Mouse (Mus musculus) heart, adult 9 months (tissue): ENCODE results near the gene Prkcz.

Source experiments
- DNase-seq, 2 experiments: peaks; one replicate each; pipeline ENCODE4 v3.0.0; 2022; ENCODE audit warnings: low spot score in 2 of 2

The Prkcz gene

DNA sequence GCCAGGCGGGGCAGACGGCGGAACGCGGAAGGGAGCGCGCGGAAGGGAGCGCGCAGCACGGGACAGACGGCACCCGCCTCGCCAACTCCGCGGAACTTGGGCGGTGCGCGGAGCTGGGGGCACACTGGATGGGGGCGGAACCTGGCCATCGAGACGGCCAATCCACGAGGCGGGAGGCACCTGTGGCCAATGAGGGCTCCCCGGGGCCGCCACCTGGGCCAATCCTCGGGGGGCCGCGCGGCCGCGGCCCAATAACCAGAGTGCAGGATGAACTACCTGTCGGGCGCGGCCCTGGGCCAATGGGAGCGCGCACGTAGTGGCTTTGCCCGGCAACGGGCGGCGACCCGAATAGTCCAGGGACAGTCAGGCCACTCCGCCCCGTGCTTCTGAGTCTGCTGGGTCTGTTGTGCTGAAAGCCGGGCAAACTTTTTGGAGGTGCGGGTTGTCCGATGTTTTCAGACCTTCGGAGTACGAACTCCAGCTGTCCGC lies at the start of gene Prkcz:
Gene Prkcz (minus strand): TSS at position 59 of the 489 bp plus-strand sequence.
- DNase-seq, result peak; percentile 69 to 78

DNA sequence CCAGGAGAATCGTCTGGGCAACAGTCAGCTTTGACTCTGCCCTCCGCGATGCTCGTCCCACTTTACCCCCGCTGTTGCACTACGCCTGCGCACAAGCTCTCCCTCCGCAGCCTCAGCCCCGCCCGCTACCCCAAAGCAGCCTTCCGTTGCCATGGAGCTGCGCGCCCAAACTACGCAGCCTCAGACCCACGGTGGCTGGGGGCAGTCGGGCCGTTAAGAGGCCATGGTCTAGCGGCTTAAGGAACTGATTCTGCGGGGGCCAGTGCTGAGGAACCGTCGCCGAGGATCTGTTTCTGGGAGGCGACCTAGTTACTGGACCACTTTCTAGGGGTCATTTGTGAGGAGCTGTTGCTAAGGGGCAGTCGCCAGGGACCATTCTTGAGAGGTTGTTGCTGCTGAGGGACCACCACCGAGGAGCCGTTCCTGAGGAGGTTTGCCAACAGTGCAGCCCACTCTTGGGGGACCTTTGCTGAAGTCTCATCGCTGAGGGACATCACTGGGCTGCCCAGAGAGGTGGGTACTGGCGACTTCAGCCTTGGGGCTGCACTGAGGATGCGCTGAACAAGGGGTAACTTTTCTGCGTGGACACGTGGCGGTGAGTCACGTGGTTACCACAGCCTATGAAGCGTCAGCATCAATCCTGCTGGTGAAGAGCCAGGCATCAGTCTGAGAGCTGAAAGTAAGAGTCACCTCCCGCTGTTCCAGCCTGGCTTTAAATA lies 48.1 kb upstream of the Prkcz start, which contains the start of gene Cfap74:
Gene Cfap74 (plus strand): TSS at position 133 of the 719 bp plus-strand sequence.
- peak; percentile 66 to 77 for DNase-seq

DNA sequence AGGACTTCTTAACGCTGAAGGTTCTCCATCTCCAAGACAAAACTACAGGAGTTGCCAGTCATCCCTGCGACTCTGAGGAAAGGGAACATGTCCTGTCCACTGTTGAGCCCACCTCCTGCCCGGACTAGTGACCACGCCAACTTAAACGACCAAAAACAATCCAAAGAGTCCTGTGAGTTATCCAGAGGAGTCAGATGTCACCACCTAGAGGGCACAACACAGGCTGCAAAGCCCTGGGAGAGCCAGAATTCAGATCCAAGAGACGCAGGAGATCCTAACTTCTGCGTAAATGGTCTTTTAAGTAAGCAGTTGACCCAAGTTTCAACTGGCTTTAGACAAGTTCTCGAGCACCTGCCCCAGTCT lies 47.5 kb upstream of the Prkcz start:
- no peak for DNase-seq

DNA sequence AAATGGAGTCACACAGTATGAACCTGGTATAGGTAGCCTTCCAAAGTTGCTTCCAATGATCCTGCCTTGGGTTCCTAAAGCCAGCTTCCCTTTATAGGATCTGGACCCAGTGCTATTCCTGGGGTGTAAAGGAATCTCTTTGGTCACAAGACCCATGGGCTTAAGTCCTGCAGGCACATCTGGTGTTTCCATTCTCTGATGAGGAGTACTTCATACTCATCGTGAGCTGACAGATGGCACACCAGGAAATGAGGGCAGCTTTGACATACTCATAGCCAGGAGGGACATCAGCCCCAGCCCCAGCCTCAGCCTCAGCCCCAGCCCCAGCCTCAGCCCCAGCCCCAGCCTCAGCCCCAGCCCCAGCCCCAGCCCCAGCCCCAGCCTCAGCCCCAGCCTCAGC lies 41.3 kb upstream of the Prkcz start:
- DNase-seq, result no peak

DNA sequence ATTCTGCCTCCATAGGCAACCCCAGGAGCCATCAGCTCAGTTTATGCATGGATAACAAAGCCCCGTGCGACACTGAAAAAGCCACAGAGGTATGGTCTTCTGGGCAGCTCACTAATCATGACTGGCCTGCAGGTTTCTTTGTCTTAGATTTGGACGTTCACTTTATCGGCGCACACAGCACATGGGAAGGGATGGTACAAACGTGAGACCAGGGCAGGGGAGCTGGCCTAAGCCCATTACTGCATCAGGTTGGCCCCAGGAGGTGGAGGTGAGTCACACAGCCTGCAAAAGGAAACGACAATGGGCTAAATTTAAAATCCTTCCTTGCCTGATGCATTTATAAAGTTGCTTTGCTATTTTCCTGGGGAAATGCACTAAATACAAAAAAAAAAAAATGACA lies 40.0 kb upstream of the Prkcz start:
- DNase-seq, result no peak

DNA sequence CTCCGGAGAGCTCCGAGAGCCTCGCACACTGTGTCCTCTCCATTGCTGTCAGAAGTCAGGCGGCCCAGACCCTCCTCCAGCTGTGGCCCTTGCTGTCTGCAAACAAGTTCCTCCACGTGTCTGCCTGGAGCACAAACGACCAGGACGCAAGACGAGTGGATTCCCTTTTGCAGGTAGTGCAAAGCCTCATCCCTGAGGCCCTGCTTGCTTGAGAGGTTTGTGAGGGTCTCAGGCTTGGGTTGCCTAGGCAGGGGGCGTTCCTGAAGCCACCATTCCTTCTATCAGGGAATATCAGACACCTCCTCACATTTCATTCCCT lies 37.0 kb upstream of the Prkcz start:
- DNase-seq, result no peak

DNA sequence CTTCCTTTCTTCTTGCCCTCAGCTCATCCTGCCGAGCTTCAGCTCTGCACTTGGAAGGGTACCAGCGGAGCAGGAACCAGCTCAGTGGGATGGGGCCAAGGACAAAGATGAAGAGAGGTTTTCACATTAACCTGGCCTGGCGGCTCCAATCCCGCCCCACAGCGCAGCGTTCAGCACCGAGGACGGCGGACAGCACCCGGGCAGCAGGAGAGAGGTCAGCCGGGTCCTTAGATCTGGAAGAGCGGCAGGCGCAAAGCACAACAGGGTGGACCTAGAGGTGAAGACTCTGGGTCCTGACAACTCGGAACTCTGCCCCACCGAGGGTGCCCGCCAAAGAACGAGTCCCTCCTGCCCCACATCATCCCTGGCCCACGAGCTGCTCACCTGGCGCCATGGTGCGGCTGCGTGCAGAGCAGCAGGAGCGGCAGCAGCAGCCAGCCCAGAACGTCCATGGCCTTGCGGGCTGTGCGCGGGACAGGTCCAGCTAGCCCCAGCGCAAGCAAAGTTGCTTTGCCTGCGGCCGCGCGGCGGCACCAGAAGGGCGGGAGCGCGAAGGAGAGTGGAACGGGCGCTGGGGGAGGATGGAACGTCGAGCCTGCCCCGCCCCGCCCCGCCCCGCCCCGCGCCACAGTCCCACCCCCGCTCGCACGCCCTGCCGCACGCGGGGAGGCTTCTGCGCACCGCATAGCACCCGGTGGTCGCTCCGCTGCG lies 36.5 kb upstream of the Prkcz start, which contains the start of gene Gabrd:
Gene Gabrd (minus strand): TSS at position 602 of the 711 bp plus-strand sequence.
- no peak for DNase-seq

DNA sequence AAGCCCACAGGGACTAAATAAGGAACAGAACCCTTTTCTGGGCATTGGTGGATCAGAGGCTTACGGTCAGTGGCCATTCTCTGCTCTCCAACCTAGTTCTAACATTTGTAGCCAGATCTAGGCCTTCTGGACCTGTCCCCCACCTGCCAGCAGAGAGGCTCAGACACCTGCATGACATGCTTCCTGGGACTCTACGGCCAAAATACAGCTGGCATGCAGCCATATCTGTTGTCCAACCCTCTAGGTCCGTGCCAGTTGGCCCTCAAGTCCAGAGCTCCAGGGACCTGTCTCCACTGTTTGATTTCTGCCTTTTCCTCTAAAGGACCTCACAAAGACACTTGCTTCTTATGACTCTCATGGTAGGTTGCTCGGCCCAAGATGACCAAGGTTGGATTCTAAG lies 35.6 kb upstream of the Prkcz start:
- no peak for DNase-seq

DNA sequence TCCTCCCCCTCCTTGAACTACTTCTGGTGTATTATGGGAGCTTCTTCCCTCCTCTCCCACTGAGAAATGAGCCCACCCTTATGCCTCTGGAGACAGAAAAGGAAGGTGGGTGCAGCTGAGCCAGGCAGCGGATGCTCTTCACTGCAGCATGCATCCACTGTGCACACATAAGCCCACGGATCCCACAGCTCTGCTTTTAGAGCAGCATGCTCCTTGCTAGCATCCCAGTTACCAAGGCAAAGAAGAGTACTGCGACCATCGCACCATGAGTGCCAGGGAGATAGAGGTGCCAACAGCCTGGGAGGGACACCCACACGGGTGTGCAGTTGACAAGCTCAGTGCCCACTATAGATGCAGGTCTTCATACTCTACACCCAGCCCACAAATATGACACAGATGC lies 34.3 kb upstream of the Prkcz start:
- DNase-seq, result no peak

DNA sequence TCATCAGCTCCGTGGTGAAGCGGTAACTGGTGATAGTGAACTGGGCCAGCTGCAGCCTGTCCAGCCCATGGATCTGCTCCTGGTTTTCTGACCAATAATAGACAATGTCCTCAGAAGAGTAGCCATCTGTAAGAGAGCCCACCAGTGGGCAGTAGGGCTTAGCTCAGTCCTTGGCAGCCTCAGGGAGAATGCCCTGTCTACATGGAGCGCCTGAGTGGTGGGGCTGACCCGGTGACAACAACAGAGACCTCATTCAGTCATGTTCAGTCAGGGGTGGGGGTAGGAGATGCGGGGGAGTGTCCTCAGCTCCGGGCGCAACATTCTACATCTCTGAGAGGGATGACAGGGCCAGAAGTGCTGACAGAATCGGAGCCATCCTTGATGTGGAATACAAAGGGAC lies 26.0 kb upstream of the Prkcz start:
- no peak for DNase-seq

DNA sequence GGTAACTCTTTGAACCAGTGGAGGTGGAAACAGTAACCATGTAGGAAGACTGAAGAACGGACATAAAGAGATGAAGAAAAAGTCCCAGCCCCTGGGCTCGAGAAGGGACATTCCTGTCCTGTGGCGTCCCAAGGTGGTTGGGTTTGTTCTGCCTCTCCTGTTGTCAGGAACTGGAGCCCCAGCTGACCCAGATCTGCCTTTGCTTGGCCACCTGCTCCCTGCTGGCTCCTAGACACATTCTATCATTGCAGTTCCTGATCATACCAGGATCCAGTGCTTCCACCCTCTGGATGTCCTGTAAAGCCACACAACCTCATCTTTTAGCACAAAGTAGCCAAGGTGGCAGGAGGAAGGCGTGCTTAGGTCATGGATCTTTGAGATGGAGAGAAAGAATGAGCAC lies 22.2 kb upstream of the Prkcz start:
- DNase-seq, result no peak

DNA sequence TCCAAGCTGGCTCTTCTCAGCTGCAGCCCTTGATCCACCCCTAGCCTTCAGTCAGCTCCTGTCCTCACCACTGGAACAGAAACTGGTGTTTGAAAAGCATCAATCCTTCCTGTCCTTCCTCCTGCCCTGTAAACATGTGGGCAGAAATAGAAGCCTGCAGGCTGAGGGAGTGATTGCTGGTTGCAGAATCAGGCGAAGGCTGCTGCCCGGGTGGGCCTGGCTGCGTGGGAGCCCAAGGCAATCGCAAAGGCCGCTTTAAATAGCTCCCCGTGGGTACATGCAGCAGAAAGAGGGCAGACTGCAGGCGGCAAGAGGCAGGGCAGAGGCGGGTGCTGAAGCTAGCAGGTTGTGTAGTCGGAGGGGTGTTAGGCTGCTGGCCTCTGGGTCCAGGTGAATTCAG lies 21.6 kb upstream of the Prkcz start:
- DNase-seq, result no peak

DNA sequence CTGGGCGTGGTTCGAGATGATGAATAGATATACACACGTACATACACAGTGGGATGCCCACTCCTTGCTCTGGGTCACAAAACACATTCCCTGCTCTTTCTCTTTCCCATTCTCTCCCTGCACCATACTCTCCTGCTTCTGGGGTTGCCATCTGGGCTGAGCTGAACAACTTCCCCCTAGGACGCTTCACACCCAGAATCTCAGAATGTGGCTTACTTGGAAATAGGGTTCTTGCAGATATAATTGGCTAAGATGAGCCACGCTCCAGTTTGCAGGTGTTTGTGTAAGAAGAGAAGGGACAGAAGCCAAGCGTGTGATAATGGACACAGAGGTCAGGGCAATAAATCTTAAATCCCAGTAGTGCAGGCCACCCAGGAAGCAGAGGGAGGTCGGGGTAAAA lies 20.8 kb upstream of the Prkcz start:
- no peak for DNase-seq

DNA sequence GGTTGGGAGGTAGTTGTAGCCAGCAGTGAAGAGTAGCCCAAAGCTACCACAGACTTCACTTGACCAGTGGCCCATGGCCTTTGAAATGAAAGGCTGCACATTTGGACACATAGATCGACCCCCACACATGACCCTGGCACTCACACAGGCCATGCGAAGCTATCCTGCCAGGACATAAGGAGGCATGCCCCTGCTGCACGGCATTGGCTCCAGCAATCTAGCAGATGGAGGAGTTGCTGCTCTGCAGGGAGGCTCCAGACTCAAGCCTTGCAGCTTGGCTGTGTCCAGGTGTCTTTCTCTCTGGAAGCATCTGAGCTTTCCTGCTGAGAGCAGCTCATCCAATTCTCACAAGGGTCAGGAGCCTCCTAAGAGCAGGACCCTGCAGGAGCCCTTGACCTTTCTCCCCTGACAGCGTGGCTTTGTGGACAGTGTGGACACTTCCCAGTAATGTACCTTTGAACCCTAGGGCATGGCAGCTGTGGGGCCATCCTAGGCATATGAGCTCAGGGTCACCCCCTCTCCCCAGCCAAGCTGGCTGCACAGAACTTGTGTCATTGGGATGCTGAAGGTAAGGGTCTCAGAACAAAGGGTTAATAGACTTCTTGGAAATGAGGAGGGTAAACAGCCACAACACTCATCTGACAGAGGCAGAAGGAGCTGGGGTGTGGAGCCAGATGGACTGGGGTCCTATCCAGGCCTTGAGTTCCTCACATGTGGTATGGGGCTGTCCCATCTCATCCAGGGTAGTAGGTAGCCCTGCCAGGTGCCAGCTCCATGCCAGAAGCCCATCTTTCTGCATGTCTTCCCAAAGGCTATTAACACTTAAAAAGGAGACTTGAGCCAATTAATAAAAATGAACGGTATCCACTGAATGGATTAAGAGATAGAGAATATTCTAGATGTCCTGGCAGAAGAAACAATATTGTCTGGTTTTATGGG lies 10.9 kb upstream of the Prkcz start:
- no peak for DNase-seq

DNA sequence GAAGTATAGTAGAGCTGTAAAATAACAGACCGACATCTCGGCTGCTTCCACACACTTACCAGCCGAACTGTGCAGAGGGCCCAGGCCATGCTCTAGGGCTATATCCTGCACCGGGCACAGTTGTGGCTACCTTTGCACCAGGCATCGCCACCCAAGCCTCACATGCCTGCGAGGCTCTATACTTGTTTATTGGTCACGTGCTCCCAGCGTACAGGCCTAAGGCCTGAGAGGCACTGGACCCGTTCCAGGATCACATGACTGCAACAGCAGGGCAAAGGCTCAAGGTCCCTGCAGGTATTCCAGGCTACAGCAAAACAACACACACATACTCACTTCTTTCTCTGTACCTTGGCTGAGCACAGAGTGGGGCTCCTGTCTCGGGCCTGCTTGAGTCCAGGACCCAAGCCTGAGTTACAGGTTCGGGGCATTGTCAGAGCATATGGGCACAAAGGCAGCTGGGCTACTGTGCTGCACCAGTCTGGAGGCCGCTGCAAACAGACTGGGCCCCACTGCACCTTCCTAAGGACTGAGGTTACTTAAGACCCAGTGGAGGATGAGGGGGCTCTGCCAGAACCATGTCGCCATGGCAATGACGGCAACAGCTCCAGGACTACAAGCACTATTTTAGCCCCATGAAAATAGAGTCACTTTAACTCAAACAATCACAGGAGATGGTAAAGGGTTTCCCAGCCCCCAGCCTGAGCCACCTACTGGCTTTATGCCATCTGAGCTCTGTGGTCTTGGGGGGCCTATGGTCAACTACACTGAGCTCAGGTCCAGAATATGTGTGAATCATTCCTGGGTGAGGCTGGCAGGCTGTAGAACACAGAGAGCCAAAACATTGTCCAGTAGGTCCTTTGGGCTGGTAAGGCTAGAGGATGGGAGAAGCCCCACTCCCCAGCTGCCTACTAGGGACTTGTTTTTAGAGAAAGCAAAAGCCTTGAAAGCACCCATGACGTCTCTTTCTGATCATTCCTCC lies 9.9 kb upstream of the Prkcz start:
- no peak for DNase-seq

DNA sequence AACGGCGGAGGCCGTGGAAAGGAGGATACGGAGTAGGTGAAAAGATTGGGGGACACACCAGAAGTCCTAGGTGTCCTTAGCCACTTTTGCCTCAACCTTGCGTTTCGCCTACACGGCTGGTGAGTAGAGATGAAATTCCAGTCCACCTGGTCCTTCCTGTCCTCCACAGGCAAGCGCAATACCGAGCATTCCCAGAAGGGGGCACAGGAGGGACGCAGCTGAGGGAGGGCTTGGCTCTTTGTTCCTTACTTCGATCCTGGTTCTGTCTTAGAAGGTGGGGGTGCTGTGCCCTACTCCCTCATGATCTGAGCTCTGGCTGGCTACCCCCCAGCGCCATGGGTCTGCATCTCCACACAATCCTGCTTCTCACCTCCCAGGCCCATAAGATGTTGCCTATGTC lies 7.5 kb upstream of the Prkcz start:
- DNase-seq, result peak; percentile 36 to 37

DNA sequence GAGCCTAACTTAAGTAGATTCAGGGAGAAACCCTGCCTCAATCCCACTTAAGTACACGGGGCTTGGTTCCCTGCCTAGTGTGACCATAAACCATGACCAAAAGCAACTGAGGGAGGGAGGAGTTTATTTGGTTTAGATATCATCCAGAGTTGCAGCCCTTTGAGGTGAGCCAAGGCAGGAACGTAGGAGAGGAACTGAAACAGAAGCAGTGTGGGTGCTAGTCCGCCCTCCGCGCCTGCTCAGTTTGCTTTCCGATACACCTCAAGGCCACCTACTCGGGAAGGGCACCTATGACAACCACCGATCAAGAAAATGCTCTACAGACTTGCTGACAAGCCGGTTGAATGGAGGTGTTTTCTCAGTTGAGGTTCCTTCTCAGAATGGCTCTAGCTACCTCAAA lies 6.6 kb upstream of the Prkcz start:
- DNase-seq, result no peak

DNA sequence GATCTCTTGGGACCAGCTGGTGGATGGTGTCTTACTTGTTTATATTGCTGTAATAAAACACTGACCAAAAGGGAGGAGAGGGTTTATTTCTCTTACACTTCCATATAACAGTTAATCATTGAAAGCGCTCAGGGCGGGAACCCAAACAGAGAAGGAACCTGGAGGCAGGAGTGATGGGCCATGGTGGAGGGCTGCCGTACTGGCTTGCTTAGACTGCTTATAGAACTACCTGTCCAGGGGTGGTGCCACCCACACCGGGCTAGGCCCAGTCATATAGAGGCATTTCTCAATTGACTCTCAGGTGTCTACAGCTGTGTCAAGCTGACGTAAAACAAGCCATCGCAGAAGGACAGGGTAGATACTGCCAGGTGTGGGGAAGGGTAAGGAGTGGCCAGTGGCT lies 5.6 kb upstream of the Prkcz start:
- no peak for DNase-seq

DNA sequence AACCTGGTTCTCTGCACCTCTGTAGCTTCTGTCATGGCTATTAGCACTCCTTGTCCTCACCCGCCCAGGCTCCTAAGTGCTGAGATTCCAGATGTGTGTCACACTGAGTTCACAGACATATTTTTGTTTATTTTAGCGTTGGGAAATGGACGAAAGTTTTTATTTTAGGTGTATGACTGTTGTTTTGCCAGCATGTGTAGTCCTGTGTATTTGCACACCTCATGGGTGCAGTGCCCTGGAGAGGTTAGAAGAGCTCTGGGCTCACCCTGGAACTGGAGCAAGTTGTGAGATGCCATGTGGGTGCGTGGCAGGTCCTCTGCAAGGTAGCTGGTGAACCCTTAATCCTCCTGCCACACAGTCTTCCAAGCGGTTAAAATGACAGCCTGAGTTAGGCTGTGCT lies 1.3 kb upstream of the Prkcz start:
- DNase-seq, result no peak

DNA sequence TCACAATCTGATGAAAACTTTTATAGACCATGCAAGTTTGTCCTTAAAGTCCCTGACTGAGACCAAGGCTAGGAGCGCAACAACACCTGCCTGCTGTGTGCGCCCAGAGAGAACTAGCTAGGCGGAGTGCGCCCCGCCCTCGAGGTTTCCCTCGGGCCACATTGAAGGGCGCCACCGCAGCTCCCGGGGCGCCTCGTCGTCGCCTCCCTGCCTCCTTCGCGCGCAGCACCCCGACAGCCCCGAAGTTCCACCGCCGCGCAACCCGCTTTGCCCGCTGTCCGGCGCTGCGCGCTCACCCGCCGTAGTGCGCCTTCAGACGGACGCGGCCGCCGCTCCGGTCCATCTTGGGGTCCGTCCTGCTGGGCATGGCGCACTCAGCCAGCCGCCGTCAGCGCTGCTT lies 305 bp downstream of the Prkcz start:
- no peak for DNase-seq
